Mouse (Mus musculus): ENCODE measurements around the gene Strn4.

The Strn4 gene

DNA sequence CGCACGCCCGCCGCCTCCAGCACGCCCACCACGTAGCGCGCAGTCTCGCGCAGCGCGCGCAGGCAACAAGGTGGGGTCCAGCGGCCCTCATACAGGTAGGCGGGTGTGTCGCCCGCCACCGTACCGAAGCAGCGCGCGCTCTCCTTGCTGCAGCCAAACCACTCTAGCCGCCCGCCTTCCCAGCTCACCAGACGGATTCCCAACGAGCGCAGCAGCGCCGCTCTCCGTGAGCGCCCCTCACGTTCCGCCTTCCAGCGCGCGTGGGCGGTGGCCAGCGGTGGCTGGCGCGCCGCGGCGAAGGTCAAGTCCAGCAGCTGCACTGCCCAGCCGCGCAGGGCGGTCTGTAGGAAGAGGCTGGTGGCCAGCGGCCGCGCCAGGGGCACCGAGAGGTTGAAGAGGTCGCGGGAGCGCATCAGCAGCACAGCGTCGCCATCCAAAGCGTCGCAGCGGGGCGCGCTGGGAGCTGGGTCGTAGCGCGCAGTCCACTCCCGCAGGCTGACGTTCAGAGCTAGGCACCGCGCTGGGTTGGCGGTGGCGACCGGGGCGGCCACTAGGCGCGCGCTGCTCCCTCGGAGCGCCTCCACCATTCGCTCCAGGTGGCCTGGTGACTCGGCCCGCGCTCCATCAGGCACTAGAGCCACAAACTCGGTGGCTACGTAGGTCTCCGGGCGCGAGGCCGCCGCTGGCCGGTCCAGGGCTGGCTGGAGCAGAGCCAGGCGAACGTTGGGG, 4.6 kb upstream of the Strn4 start:
- no peak for DNase-seq (ENCODE audit: low spot score)

DNA sequence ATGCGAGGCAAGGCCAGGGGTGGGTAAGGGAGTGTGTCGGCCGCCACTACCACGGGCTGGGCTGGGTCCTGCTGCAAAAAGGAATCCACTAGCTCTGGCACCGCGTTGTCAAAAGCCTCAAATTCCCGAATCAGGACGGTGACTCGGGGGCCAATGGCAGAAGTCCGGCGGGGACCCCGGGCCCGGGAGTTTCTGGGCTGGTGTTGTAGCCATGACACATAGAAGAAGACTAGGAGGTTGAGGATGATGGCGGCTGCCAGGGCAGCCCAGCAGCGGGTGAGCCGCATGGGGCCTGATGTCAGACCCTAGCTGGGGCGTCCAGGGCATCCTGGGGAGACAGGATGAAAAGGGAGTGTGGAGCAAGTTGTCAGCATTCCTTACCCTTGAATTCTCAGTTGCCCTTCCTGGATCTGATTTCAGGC, 4.0 kb upstream of the Strn4 start:
- no peak for DNase-seq (ENCODE audit: low spot score)

DNA sequence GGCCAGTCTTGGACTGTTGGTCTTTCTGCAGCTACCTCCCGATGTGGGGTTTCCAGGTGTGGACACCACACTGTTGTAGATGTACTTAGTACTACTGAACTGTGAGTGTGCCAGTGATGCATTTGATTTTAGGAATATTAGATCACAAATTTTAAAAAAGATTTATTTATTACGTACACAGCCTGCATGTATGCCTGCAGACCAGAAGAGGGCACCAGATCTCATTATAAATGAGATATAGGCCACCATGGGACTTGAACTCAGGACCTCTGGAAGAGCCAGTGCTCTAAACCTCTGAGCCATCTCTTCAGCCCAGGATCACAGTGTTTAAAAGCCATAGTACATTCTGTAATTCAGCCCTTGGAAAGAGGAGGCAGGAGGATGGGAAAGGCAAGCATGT, 3.2 kb upstream of the Strn4 start:
- DNase-seq (ENCODE audit: low spot score) = no peak

- DNase-seq (ENCODE audit: low spot score) = peak; percentile 74
Observed at GRCm38 (mm10) chr7:16816078-16816474, 387 bp downstream of the Strn4 start.

DNA sequence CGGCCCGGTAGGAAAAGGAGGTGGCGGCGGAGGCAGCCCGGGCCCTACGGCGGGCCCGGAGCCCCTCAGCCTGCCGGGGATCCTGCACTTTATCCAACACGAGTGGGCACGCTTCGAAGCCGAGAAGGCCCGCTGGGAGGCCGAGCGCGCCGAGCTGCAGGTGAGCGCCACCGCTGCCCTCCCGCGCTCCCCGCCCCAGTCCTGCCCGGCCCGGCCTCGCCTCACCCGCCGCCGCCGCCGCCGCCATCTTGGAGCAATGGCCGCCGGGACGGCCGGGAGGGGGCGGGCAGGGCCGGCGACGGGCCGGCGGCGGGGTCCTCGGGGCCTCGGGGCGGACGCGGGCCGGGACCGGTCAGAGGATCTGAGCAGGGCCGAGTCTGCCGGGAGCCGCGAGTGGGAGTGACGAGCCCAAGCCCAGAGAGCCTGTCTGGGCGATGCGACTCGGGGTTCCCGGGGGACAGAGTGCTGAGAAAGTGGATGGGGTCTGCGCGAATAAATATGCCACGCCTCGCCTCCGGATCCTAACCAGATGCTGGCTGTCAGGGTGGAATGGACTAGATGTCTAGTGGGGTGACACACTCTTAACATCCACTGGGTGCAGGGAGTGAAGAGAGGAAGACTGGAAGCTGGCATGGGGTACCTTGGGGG, 910 bp downstream of the Strn4 start, which contains the start of gene Fkrp:
Gene Fkrp, minus strand, starts transcription at position 258 of the 648 bp plus-strand sequence.
- DNase-seq (ENCODE audit: low spot score) = no peak

GRCm38 (mm10) chr7:16817693-16818092, 2.0 kb downstream of the Strn4 start:
- no peak for DNase-seq (ENCODE audit: low spot score)

GRCm38 (mm10) chr7:16819794-16820193, 4.1 kb downstream of the Strn4 start:
- DNase-seq (ENCODE audit: low spot score) = no peak

DNA sequence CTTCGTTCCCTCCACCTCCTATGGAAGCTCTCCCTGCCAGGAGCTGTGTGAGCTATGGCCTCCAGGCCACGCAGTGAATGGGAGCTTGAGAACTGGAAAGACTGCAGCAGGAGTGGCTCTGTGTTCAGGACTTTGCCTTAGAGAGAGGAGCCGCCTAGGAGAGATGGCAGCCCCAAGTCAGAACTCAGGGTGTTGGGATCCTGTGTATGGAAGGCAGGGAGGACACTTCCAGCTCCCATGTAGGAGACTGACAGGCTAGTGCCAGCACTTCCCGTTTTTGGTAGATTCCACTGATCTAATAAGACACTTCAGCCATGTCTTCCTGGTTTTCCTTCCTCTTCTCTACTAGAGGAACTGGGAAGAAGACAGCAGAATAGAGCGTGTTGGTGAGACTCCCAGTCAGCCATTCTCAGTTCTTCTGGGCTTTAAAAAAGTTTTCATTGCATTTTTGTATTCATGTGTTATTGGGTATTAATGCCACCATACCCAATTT, 4.6 kb downstream of the Strn4 start:
- DNase-seq (ENCODE audit: low spot score) = no peak

DNA sequence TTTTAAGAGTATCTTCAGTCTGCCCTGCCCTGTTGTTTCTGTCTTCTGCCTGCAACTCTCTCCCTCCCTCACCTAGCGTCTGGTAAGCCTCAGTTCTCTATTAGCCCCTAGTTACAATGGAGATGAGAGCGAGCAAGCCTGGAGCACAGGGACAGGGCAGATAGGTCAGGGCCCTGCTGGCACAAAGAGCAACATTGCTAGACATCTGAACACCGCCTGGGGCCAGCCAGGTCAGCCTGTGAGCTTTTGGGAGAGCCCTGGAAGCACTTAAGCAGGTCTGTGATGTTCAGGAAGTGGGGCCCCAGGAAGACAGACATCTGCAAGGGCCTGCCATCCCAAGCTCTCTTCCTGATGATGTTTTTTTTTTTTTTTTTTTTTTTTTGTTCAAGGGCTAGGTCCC, 5.4 kb downstream of the Strn4 start:
- DNase-seq (ENCODE audit: low spot score) = no peak

DNA sequence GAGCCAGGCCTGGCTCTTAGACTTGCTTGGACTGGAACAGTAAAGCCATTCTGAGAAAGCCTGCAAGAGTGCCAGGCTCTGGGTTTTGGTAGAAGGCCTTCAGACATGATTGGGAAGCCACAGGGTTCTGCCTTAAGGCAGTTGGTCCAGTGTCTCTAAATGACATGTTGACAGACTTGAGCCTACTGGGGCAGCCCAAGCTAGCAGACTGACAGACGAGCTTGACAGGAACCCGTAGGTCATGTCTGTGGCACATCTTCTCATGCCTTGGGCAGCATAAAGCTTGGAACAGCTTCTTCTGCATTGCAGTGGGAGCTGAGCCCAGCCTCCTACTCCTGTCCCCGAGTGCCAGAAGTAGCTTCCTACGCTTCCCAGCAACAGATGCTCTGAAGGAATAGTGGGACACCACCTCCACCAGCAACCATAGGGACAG, 6.0 kb downstream of the Strn4 start:
- DNase-seq (ENCODE audit: low spot score) = no peak

GRCm38 (mm10) chr7:16823734-16824133, 8.0 kb downstream of the Strn4 start:
- DNase-seq (ENCODE audit: low spot score) = no peak

GRCm38 (mm10) chr7:16825785-16826184, 10.1 kb downstream of the Strn4 start:
- peak; percentile 80 for DNase-seq (ENCODE audit: low spot score)

DNA sequence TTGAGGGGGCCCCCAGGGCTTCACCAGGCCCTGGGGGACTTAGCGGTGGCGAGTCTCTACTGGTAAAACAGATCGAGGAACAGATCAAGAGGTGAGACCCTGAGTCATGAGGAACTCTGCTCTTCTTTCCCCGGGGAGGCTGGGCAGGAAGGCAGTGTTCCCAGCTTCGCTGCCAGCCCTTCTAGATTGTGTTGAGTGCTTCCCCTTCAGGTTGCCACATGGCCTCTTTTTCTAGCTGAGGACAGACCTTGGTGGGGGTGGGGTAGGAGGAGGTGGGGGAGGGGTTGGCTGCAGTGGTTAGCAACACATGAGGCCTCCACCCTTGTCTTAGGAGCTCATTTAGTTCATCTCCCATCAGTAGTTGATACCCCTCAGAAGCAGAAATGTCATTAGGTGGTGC, 10.9 kb downstream of the Strn4 start:
- no peak for DNase-seq (ENCODE audit: low spot score)

- DNase-seq (ENCODE audit: low spot score) = peak; percentile 84
Observed at GRCm38 (mm10) chr7:16827274-16827673, 11.6 kb downstream of the Strn4 start.

DNA sequence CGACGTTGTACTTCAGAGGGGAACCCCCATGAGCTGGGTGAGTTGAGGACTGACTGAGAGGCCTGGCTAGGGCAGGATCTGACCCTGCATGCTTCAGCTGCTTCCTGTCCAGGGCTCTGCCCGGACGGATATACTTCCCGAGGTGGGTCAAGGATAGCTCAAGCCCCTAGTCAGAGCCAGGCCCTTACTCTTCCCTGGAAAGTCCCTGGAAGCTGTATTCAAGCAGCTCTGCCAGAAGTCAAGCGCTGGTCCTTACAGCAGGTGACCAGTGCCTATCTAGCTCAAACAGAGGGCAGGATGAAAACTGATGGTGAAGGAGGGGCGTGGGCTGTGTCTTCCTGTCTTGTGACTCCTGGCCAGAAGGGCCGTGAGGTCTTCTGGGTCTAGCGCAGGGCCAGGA, 14.8 kb downstream of the Strn4 start:
- DNase-seq (ENCODE audit: low spot score) = no peak

DNA sequence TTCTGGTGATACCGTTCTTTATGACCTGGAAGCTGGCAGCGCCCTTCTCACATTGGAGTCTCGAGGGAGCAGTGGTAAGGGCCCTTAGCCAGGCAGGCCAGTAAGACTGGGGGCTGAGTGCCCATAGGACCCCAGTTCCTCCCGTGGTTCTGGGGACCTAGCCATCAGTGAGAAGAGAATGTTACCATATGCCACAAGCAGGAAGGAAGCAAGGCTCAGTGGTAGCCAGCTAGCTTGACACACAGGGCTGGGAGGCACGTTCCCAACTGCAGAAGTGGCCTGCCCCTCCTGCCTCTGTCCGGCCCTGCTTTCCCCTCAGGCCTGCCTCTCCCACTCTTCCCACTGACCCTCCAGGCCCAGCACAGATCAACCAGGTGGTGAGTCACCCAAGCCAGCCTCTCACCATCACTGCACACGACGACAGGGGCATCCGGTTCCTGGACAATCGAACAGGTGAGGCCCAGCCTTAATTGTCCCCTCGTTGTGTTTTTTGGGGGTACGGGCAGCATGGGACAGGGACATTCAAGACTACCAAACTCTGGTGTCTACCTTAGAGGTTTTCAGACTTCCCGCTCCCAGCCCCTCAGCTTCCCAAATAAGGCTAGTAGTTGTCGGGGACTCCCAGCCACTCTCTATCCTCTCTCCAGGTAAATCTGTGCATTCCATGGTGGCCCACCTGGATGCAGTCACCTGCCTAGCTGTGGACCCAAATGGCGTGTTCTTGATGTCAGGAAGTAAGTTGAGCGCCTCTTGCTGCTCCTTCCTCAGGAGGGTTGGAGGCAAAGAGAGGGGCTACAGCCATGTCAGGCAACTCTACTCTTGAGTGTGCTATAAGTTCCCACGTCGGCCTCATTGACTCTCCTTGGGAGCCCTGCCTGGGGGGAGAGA, 22.5 kb downstream of the Strn4 start:
- peak; percentile 14 for DNase-seq (ENCODE audit: low spot score)

- no peak for DNase-seq (ENCODE audit: low spot score)
Observed at GRCm38 (mm10) chr7:16838804-16839426, 23.2 kb downstream of the Strn4 start.

- no peak for DNase-seq (ENCODE audit: low spot score)
Observed at GRCm38 (mm10) chr7:16839427-16840108, 23.9 kb downstream of the Strn4 start.

DNA sequence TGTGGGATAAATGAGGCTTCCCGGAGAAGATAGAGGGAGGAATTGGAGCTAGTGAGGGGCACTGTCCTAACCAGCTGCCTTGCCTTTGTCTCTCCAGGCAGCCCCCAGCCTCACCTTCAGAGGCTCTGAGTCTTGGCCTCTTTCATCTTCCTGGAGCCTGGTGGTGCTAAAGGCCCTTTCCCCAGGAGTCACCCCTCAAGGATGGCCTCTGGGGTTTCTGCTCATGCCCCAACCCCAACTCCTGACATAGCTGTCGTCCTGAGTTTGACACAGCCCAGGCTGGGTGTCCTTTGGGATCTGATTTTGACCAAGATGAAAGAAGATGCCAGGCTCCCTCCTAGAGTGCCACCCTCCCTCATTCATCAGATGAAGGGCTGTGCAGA, 24.4 kb downstream of the Strn4 start:
- no peak for DNase-seq (ENCODE audit: low spot score)

DNA sequence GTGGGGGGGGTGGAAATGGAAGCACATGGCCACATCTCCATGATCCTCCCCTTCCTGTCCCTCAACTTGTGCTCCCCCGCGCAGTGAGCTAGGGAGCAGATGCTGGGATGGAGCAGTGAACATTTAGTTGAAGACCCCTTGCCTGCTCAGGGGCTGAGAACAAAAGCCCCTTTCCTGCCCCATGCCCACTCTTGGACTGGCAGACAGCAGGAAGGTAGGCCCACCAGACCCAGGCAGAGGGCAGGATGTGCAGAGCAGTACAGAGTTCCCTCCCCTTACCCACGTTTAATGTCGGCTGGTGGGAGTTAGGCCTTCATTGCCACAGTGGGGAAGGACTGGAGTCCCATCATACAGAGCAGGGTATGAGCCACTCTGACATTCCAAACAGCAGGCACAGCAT, 25.4 kb downstream of the Strn4 start:
- no peak for DNase-seq (ENCODE audit: low spot score)

Data from T-cell, adult 2 months (primary cell).